Mouse (Mus musculus): ENCODE measurements at regions not wholly inside any gene's neighbourhood (a gene's known extent, or its start where the extent isn't known, plus 50 kb on each side); places are given as distances from the start of the nearest gene placed in this dataset.

DNA sequence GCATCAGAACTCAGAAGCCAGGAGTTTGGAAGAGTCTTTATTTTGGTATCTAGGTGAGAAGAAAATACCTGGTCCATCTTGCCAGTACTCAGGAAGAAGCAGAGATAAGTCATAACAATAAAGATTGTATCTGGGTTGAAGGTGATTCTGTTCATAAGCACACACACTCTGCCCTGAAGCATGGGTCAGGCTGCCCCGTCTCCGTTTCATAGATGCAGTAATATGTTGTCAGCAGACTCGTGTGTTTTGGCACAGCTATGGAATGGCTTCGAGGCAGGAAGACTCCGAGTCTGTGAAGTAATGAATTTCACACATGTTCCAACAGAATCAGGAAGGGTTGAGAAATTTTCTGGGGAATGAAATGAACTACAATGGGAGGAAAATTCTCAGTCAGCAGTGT, 247.7 kb downstream of the Hivep2 start:
- H3K27me3 ChIP-seq (replicated peaks; ENCODE audit: control insufficient read depth, insufficient read depth, low read length) = no peaks in the 10 kb centered on the region
- no peak overlapping the region for H3K4me2 ChIP-seq
- no peak overlapping the region for H3K27ac ChIP-seq (ENCODE audit: low read depth, low read length)
- H3K4me3 ChIP-seq (ENCODE audit: low read depth, low read length) = no peak overlapping the region
- ATAC-seq (replicated peaks; ENCODE audit: low FRiP score) (no peak), DNase-seq (ENCODE audit: low spot score) (no peak)
- no peaks in the 10 kb centered on the region for H3K4me1 ChIP-seq (replicated peaks; ENCODE audit: control insufficient read depth, insufficient read depth, low read length)
- no peaks in the 10 kb centered on the region for H3K36me3 ChIP-seq (ENCODE audit: control insufficient read depth, insufficient read depth, low read length)
- H3K9me3 ChIP-seq (ENCODE audit: control insufficient read depth, low read length) = no peaks in the 10 kb centered on the region
- H3K9ac ChIP-seq (ENCODE audit: low read depth, low read length) = no peak overlapping the region
- 79% methylated on average over 5 of the region's 5 CpGs for WGBS

- 51% methylated on average over 6 of the region's 6 CpGs for WGBS
- DNase-seq (ENCODE audit: low spot score) = no peak
- no peak overlapping the region for H3K9ac ChIP-seq (ENCODE audit: low read depth, low read length)
- no peak overlapping the region for H3K27ac ChIP-seq (ENCODE audit: low read depth, low read length)
- no peak overlapping the region for H3K4me2 ChIP-seq
- H3K27me3 ChIP-seq (replicated peaks; ENCODE audit: control insufficient read depth, insufficient read depth, low read length) = no peaks in the 10 kb centered on the region
- no peak overlapping the region for H3K4me3 ChIP-seq (ENCODE audit: low read depth, low read length)
- no peaks in the 10 kb centered on the region for H3K4me1 ChIP-seq (replicated peaks; ENCODE audit: control insufficient read depth, insufficient read depth, low read length)
- H3K9me3 ChIP-seq (ENCODE audit: control insufficient read depth, low read length) = no peaks in the 10 kb centered on the region
- no peaks in the 10 kb centered on the region for H3K36me3 ChIP-seq (ENCODE audit: control insufficient read depth, insufficient read depth, low read length)
- no peak for ATAC-seq (replicated peaks; ENCODE audit: low FRiP score)
Measured at GRCm38 (mm10) chr10:14211926-14212325, 246.1 kb downstream of the Hivep2 start.

DNA sequence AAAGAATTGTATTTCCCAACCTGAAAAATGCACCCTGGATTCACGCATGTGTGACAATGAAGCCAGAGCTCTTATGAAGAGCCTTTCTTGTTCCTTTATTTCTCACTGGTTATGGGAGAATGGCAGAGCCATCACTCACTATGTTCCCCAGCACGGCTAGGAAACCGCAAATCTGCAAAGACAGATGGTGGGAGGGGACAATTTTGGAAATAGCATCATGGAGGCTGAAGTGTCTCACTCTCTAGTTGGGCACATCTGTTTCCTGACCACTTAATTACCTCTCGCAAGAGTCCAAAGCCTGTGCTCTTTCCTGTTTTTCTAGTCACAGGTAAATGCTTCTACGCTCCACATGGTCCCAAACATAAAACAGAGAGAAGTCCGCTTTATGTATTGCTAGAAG, 245.6 kb downstream of the Hivep2 start:
- 57% methylated on average over 6 of the region's 6 CpGs for WGBS
- no peak for ATAC-seq (replicated peaks; ENCODE audit: low FRiP score)
- DNase-seq (ENCODE audit: low spot score) = no peak

GRCm38 (mm10) chr10:14210445-14210844, 244.6 kb downstream of the Hivep2 start:
- no peaks in the 10 kb centered on the region for H3K36me3 ChIP-seq (ENCODE audit: control insufficient read depth, insufficient read depth, low read length)
- no peak overlapping the region for H3K27ac ChIP-seq (ENCODE audit: low read depth, low read length)
- H3K4me3 ChIP-seq (ENCODE audit: low read depth, low read length) = no peak overlapping the region
- no peak overlapping the region for H3K4me2 ChIP-seq
- DNase-seq (ENCODE audit: low spot score) = no peak
- no peaks in the 10 kb centered on the region for H3K4me1 ChIP-seq (replicated peaks; ENCODE audit: control insufficient read depth, insufficient read depth, low read length)
- H3K9ac ChIP-seq (ENCODE audit: low read depth, low read length) = no peak overlapping the region
- no peaks in the 10 kb centered on the region for H3K9me3 ChIP-seq (ENCODE audit: control insufficient read depth, low read length)
- no peak for ATAC-seq (replicated peaks; ENCODE audit: low FRiP score)
- H3K27me3 ChIP-seq (replicated peaks; ENCODE audit: control insufficient read depth, insufficient read depth, low read length) = no peaks in the 10 kb centered on the region
- WGBS = 85% methylated on average over 8 of the region's 8 CpGs

More for the DNA sequence above, 245.6 kb downstream of the Hivep2 start:
- Histone ChIP-seq H3K27ac (ENCODE audit: low read depth, low read length) (no peak overlapping the region), H3K4me3 (ENCODE audit: low read depth, low read length) (no peak overlapping the region), H3K9ac (ENCODE audit: low read depth, low read length) (no peak overlapping the region), H3K9me3 (ENCODE audit: control insufficient read depth, low read length) (no peaks in the 10 kb centered on the region), H3K36me3 (ENCODE audit: control insufficient read depth, insufficient read depth, low read length) (no peaks in the 10 kb centered on the region), H3K4me1 (replicated peaks; ENCODE audit: control insufficient read depth, insufficient read depth, low read length) (no peaks in the 10 kb centered on the region), H3K4me2 (no peak overlapping the region), H3K27me3 (replicated peaks; ENCODE audit: control insufficient read depth, insufficient read depth, low read length) (no peaks in the 10 kb centered on the region)

DNA sequence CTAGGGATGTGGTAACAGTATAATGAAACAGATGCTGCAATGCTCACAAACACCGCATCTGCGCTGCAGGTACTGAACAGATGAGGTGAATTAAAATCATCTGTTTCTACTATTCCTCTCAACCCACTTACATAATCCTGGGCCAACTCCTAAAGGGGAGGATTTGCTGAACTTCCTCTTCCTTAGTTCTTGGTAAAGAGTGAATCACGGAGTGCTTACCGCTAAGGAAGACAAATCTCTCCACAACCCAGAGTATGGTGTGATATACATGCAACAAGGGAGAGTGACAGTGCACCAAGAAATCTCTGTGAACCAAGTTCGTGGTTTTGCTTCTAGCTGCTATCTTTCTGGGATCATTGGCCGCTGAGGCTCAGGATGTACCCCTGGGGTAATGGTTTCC, 244.2 kb downstream of the Hivep2 start:
- Histone ChIP-seq H3K27me3 (replicated peaks; ENCODE audit: control insufficient read depth, insufficient read depth, low read length) (no peaks in the 10 kb centered on the region), H3K27ac (ENCODE audit: low read depth, low read length) (no peak overlapping the region), H3K4me1 (replicated peaks; ENCODE audit: control insufficient read depth, insufficient read depth, low read length) (no peaks in the 10 kb centered on the region), H3K36me3 (ENCODE audit: control insufficient read depth, insufficient read depth, low read length) (no peaks in the 10 kb centered on the region), H3K9me3 (ENCODE audit: control insufficient read depth, low read length) (no peaks in the 10 kb centered on the region), H3K4me2 (no peak overlapping the region), H3K9ac (ENCODE audit: low read depth, low read length) (no peak overlapping the region), H3K4me3 (ENCODE audit: low read depth, low read length) (no peak overlapping the region)
- no peak for DNase-seq (ENCODE audit: low spot score)
- 57% methylated on average over 6 of the region's 6 CpGs for WGBS
- ATAC-seq (replicated peaks; ENCODE audit: low FRiP score) = no peak

GRCm38 (mm10) chr10:14208206-14208605, 242.3 kb downstream of the Hivep2 start:
- WGBS = 60% methylated on average over 6 of the region's 6 CpGs
- H3K4me2 ChIP-seq = no peak overlapping the region
- ATAC-seq (replicated peaks; ENCODE audit: low FRiP score) (no peak), DNase-seq (ENCODE audit: low spot score) (no peak)
- H3K4me1 ChIP-seq (replicated peaks; ENCODE audit: control insufficient read depth, insufficient read depth, low read length) = no peaks in the 10 kb centered on the region
- H3K4me3 ChIP-seq (ENCODE audit: low read depth, low read length) = no peak overlapping the region
- H3K36me3 ChIP-seq (ENCODE audit: control insufficient read depth, insufficient read depth, low read length) = no peaks in the 10 kb centered on the region
- H3K27ac ChIP-seq (ENCODE audit: low read depth, low read length) = no peak overlapping the region
- no peaks in the 10 kb centered on the region for H3K27me3 ChIP-seq (replicated peaks; ENCODE audit: control insufficient read depth, insufficient read depth, low read length)
- no peak overlapping the region for H3K9ac ChIP-seq (ENCODE audit: low read depth, low read length)
- no peaks in the 10 kb centered on the region for H3K9me3 ChIP-seq (ENCODE audit: control insufficient read depth, low read length)

GRCm38 (mm10) chr10:14207616-14208015, 241.7 kb downstream of the Hivep2 start:
- ATAC-seq (replicated peaks; ENCODE audit: low FRiP score) (no peak), DNase-seq (ENCODE audit: low spot score) (no peak)
- H3K4me3 ChIP-seq (ENCODE audit: low read depth, low read length) = no peak overlapping the region

DNA sequence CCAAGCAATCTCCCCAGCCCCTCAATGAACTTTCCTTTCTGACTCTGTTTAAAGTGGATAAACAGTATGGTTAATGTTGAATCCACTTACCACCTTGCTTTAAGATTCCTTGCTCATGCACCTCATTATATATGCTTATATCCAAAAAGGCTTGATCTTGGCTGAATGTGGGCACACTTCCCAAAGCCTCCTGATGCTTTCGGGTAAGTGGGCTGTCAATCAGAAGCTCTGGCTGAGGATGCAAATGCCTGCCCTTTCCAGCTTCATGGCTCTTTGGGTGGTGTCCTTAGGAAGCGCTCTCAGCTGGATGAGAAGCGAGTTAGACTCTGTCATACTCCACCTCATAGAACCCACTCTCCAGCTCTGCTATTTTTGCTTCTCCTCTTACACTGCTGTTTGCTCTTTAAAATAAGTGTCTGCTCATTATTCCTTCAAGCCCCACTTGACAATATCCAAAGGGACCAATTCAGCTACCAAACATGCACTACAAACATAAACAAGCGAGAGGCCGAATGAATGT, 241.2 kb downstream of the Hivep2 start:
- Histone ChIP-seq H3K27ac (ENCODE audit: low read depth, low read length) (no peak overlapping the region), H3K9ac (ENCODE audit: low read depth, low read length) (no peak overlapping the region), H3K36me3 (ENCODE audit: control insufficient read depth, insufficient read depth, low read length) (no peaks in the 10 kb centered on the region), H3K4me1 (replicated peaks; ENCODE audit: control insufficient read depth, insufficient read depth, low read length) (no peaks in the 10 kb centered on the region), H3K4me2 (no peak overlapping the region), H3K4me3 (ENCODE audit: low read depth, low read length) (no peak overlapping the region), H3K9me3 (ENCODE audit: control insufficient read depth, low read length) (no peaks in the 10 kb centered on the region), H3K27me3 (replicated peaks; ENCODE audit: control insufficient read depth, insufficient read depth, low read length) (no peaks in the 10 kb centered on the region)
- ATAC-seq (replicated peaks; ENCODE audit: low FRiP score) = no peak
- 79% methylated on average over 5 of the region's 5 CpGs for WGBS
- DNase-seq (ENCODE audit: low spot score) = no peak

More at GRCm38 (mm10) chr10:14207616-14208015, 241.7 kb downstream of the Hivep2 start:
- H3K9ac ChIP-seq (ENCODE audit: low read depth, low read length) = no peak overlapping the region
- no peaks in the 10 kb centered on the region for H3K36me3 ChIP-seq (ENCODE audit: control insufficient read depth, insufficient read depth, low read length)
- H3K4me2 ChIP-seq = no peak overlapping the region
- 41% methylated on average over 5 of the region's 5 CpGs for WGBS
- no peaks in the 10 kb centered on the region for H3K27me3 ChIP-seq (replicated peaks; ENCODE audit: control insufficient read depth, insufficient read depth, low read length)
- H3K9me3 ChIP-seq (ENCODE audit: control insufficient read depth, low read length) = no peaks in the 10 kb centered on the region
- H3K4me1 ChIP-seq (replicated peaks; ENCODE audit: control insufficient read depth, insufficient read depth, low read length) = no peaks in the 10 kb centered on the region
- H3K27ac ChIP-seq (ENCODE audit: low read depth, low read length) = no peak overlapping the region

Data from liver, embryonic 11.5 days (tissue).